Mouse (Mus musculus): ENCODE results near the gene Sema4c. TPM values are rescaled to one million over a fixed set of nuclear protein-coding genes. Genes with fewer than 3 reads are reported as not detected.

Sema4c gene
- polyA plus RNA-seq, 1 experiment from 2014 or later: 3.1 TPM

DNA sequence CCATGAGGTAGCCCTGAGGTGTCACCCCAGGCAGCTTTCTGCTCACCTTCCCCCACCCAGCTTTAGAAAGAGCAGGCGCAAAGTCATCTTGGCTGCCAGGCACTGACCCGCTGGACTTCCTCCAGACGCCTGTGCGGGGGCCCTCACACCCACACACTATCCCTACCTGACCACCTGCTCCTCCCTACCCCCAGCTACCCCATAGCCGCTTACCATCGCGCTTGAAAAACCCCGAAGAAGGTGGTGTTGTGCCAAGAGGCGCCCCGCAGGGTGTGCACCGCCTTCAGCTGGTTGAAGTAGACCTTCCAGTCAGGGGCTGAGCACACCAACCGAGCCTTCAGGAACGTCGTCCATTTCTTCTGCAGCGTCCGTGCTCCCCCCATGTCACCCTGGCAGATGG is 5.6 kb downstream of the Sema4c start:
- H3K36me3 ChIP-seq (replicated peaks; ENCODE audit: control insufficient read depth, insufficient read depth): peaks cover 74% of the 10 kb centered on the region
- no peak overlapping the region for H3K9ac ChIP-seq
- H3K9me3 ChIP-seq (ENCODE audit: control insufficient read depth, low read length): no peaks in the 10 kb centered on the region
- peaks cover 38% of the 10 kb centered on the region for H3K4me1 ChIP-seq (replicated peaks; ENCODE audit: control insufficient read depth, insufficient read depth, low read length)
- DNase-seq (ENCODE audit: low spot score) (no peak), ATAC-seq (ENCODE audit: low FRiP score) (no peak)
- no peak overlapping the region for H3K27ac ChIP-seq
- no peak overlapping the region for H3K4me3 ChIP-seq (replicated peaks; ENCODE audit: low read length)
- 84% methylated on average over 16 of the region's 16 CpGs for WGBS
- no peaks in the 10 kb centered on the region for H3K27me3 ChIP-seq (ENCODE audit: control insufficient read depth, insufficient read depth, low read length)
- H3K4me2 ChIP-seq (replicated peaks): no peak overlapping the region

DNA sequence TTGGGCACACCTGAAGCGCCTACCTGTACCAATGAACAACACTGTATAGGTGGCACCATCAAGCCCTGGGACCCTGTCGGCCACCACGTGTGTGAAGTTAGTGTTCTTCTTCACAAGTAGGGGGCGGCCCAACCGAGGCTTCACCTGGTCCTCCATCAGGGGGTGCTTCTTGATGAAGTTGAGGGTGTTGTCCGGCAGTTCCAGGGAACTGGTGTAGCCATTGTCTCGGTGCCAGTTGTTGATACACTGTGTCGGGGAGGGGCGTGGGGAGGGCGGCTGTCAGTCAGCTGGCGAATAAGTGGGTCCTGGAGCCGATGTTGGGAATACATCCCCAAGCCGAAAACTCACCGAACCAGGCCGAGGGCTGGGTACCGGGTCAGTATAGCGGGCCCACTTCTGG is 6.2 kb downstream of the Sema4c start:
- Histone ChIP-seq H3K27me3 (ENCODE audit: control insufficient read depth, insufficient read depth, low read length) (no peaks in the 10 kb centered on the region), H3K4me1 (replicated peaks; ENCODE audit: control insufficient read depth, insufficient read depth, low read length) (peaks cover 40% of the 10 kb centered on the region), H3K4me3 (replicated peaks; ENCODE audit: low read length) (no peak overlapping the region), H3K9me3 (ENCODE audit: control insufficient read depth, low read length) (no peaks in the 10 kb centered on the region), H3K9ac (no peak overlapping the region), H3K4me2 (replicated peaks) (no peak overlapping the region), H3K27ac (no peak overlapping the region), H3K36me3 (replicated peaks; ENCODE audit: control insufficient read depth, insufficient read depth) (peaks cover 74% of the 10 kb centered on the region)
- WGBS: 91% methylated on average over 17 of the region's 17 CpGs
- no peak for ATAC-seq (ENCODE audit: low FRiP score)
- DNase-seq (ENCODE audit: low spot score): no peak

DNA sequence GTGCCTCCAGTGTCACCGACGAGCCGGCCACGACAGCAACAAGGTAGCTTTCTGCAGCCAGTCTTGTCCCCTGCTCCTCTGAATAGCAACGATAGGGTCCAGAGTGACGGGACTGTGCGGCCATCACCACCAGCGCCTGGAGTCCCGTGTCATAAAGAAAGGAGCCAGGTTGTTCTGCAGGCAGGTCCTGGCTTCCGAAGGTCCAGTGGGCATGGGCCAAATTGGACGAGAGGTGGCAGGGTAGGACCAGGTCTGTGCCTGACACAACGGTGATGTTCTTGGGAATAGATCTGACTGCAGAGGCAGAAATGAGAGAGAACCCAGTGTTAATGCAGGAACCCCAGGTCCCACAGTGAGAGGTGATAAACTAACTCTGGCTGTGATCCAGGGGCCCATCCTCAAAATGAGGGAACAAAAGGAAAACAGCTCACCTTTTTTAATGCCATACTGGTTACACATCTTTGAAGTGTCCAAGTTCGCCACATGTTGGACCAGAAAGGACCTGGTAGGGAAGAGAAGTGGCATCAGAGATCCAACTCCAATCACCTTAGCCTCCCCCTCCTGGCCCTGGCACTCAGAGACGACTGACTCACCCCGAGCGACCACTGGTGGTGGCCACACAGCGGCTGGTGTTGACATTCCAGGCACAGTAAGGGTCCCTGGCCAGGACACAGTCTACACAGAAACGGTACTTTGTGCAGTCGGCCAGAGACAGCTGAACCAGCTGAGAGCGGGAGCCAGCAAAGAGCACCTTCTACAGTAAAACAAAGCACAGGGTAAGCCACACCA is 7.9 kb downstream of the Sema4c start:
- H3K27ac ChIP-seq: no peak overlapping the region
- DNase-seq (ENCODE audit: low spot score) (no peak), ATAC-seq (ENCODE audit: low FRiP score) (no peak)
- WGBS: 79% methylated on average over 20 of the region's 20 CpGs
- H3K9me3 ChIP-seq (ENCODE audit: control insufficient read depth, low read length): no peaks in the 10 kb centered on the region
- H3K36me3 ChIP-seq (replicated peaks; ENCODE audit: control insufficient read depth, insufficient read depth): peaks cover 74% of the 10 kb centered on the region
- H3K27me3 ChIP-seq (ENCODE audit: control insufficient read depth, insufficient read depth, low read length): no peaks in the 10 kb centered on the region
- H3K4me1 ChIP-seq (replicated peaks; ENCODE audit: control insufficient read depth, insufficient read depth, low read length): peaks cover 40% of the 10 kb centered on the region
- H3K9ac ChIP-seq: no peak overlapping the region
- no peak overlapping the region for H3K4me3 ChIP-seq (replicated peaks; ENCODE audit: low read length)
- no peak overlapping the region for H3K4me2 ChIP-seq (replicated peaks)

DNA sequence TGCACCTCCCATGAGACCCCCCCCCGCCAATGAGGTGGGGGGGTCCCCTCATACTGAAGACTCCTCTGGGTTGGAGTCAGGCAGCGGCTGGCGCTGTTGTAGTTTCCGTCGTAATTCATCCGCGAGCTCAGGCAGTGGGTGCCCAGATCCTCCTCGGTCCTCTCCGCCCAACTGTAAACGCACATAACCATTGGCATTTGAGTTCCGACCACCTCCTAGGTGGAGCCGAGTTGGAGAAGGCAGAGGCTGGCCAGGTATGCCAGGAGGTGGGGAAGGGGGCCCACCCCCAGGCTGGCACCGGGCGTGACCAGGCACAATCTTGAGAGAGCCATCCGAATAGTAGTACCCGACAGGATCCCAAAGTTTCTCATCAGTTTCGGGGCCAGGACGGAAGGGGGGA is 8.7 kb downstream of the Sema4c start:
- H3K4me3 ChIP-seq (replicated peaks; ENCODE audit: low read length): no peak overlapping the region
- no peak overlapping the region for H3K27ac ChIP-seq
- DNase-seq (ENCODE audit: low spot score) (no peak), ATAC-seq (ENCODE audit: low FRiP score) (no peak)
- no peak overlapping the region for H3K4me2 ChIP-seq (replicated peaks)
- H3K36me3 ChIP-seq (replicated peaks; ENCODE audit: control insufficient read depth, insufficient read depth): peaks cover 66% of the 10 kb centered on the region
- no peaks in the 10 kb centered on the region for H3K9me3 ChIP-seq (ENCODE audit: control insufficient read depth, low read length)
- no peaks in the 10 kb centered on the region for H3K27me3 ChIP-seq (ENCODE audit: control insufficient read depth, insufficient read depth, low read length)
- peaks cover 33% of the 10 kb centered on the region for H3K4me1 ChIP-seq (replicated peaks; ENCODE audit: control insufficient read depth, insufficient read depth, low read length)
- H3K9ac ChIP-seq: no peak overlapping the region
- 85% methylated on average over 18 of the region's 18 CpGs for WGBS

DNA sequence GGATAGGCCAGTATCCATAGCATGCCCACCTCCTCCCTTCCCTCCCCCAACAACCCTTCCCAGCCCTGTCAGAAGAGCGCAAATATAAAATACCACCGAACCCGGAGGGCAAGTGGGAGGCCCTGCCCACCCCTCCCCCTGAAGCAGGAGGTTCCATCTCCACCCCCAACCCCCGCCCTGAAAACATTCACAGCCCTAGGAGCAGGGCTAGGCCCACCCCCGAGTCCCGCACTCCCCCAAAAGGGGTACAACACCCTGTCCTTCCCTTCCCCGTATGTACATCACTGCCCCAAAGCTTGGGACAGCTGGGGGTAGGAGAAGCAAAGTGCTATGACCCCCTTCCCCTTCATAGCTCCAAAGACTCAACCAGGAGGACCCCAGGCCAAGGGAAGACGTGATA is 9.4 kb downstream of the Sema4c start:
- no peaks in the 10 kb centered on the region for H3K27me3 ChIP-seq (ENCODE audit: control insufficient read depth, insufficient read depth, low read length)
- peak overlapping the region; percentile 39; the same call in 1 of the 2 replicates for H3K9ac ChIP-seq
- H3K4me1 ChIP-seq (replicated peaks; ENCODE audit: control insufficient read depth, insufficient read depth, low read length): peaks cover 27% of the 10 kb centered on the region
- no peak overlapping the region for H3K4me3 ChIP-seq (replicated peaks; ENCODE audit: low read length)
- no peaks in the 10 kb centered on the region for H3K9me3 ChIP-seq (ENCODE audit: control insufficient read depth, low read length)
- no peak overlapping the region for H3K4me2 ChIP-seq (replicated peaks)
- no peak for DNase-seq (ENCODE audit: low spot score)
- ATAC-seq (ENCODE audit: low FRiP score): no peak
- H3K27ac ChIP-seq: no peak overlapping the region
- H3K36me3 ChIP-seq (replicated peaks; ENCODE audit: control insufficient read depth, insufficient read depth): peaks cover 59% of the 10 kb centered on the region
- 55% methylated on average over 8 of the region's 8 CpGs for WGBS

DNA sequence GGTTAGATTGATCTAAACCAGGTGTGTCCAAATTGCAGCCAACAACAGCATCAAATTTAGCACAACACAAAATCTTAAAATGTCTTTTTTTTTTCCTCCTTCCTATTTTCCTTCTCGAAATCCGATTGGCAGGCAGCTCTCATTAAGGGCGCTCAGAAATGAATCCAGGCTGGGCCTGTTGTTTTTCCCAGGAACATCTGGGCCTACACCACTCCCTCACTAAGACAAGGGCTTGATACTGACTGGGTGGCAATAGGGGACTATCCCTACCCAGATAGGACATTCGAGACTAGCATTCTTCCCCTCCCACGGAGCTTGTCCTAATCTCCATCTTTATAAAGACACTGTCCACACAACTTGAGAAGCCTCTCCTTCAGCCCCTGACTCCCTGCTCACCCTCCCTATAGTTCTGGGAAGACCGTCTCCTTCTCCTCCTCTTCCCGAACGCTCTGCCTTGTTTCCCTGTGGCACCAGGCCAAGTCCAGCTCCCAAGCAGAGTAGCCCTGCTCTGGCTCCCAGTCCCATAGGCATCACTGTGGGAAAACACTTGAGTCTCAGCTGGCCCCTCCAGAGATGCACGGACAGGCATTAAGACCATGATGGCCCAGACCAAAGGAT is 10.1 kb downstream of the Sema4c start:
- H3K4me3 ChIP-seq (replicated peaks; ENCODE audit: low read length): no peak overlapping the region
- no peak for ATAC-seq (ENCODE audit: low FRiP score)
- H3K27ac ChIP-seq: peak overlapping the region; percentile 63
- no peaks in the 10 kb centered on the region for H3K27me3 ChIP-seq (ENCODE audit: control insufficient read depth, insufficient read depth, low read length)
- peaks cover 27% of the 10 kb centered on the region for H3K4me1 ChIP-seq (replicated peaks; ENCODE audit: control insufficient read depth, insufficient read depth, low read length)
- peaks cover 52% of the 10 kb centered on the region for H3K36me3 ChIP-seq (replicated peaks; ENCODE audit: control insufficient read depth, insufficient read depth)
- no peak overlapping the region for H3K4me2 ChIP-seq (replicated peaks)
- 35% methylated on average over 9 of the region's 9 CpGs for WGBS
- peak overlapping the region; percentile 21; the same call in 1 of the 2 replicates for H3K9ac ChIP-seq
- peak; percentile 31 for DNase-seq (ENCODE audit: low spot score)
- no peaks in the 10 kb centered on the region for H3K9me3 ChIP-seq (ENCODE audit: control insufficient read depth, low read length)

DNA sequence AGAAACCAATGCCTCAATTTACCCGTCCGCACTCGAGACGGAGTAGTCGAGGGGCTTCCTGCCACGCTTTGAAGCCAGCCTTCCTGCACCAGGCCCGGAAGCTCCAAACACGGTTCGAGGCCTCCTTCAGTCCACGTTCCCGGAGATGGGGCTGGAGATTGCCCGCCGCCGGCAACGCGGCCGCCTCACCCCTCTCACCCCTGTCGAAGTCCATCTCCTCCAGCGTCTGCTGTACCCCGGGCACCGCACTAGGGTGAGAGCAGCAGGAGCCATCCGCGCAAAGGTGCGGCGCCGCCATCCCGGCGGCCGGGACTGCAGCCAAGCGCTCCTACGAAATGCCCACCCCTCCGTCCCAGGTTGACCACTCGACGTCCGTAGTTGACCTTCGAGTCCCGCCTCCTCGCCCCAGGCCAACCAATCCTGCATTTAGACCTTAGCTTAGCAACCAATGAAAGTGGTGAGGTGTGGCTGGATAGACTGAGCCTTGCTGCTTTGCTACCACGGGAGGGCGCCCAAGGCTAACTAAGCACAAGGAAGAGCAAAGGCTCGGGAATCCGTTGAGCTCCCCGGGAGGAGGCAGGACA is 11.2 kb downstream of the Sema4c start, which contains the start of gene Ankrd39:
Ankrd39 (minus strand) TSS at position 558 of the 584 bp plus-strand sequence.
- Histone ChIP-seq H3K4me3 (replicated peaks; ENCODE audit: low read length) (peak within 1 kb of the TSS; percentile 59), H3K27me3 (ENCODE audit: control insufficient read depth, insufficient read depth, low read length) (no peaks in the 10 kb centered on the region), H3K36me3 (replicated peaks; ENCODE audit: control insufficient read depth, insufficient read depth) (peaks cover 48% of the 10 kb centered on the region), H3K9ac (peak within 1 kb of the TSS; percentile 79), H3K27ac (peak within 1 kb of the TSS; percentile 80), H3K9me3 (ENCODE audit: control insufficient read depth, low read length) (no peaks in the 10 kb centered on the region), H3K4me1 (replicated peaks; ENCODE audit: control insufficient read depth, insufficient read depth, low read length) (peaks cover 27% of the 10 kb centered on the region), H3K4me2 (replicated peaks) (peak within 1 kb of the TSS; percentile 77)
- peak; percentile 96 for DNase-seq (ENCODE audit: low spot score)
- WGBS: under 1% methylated on average over 43 of the region's 43 CpGs
- ATAC-seq (ENCODE audit: low FRiP score): peak; percentile 96

DNA sequence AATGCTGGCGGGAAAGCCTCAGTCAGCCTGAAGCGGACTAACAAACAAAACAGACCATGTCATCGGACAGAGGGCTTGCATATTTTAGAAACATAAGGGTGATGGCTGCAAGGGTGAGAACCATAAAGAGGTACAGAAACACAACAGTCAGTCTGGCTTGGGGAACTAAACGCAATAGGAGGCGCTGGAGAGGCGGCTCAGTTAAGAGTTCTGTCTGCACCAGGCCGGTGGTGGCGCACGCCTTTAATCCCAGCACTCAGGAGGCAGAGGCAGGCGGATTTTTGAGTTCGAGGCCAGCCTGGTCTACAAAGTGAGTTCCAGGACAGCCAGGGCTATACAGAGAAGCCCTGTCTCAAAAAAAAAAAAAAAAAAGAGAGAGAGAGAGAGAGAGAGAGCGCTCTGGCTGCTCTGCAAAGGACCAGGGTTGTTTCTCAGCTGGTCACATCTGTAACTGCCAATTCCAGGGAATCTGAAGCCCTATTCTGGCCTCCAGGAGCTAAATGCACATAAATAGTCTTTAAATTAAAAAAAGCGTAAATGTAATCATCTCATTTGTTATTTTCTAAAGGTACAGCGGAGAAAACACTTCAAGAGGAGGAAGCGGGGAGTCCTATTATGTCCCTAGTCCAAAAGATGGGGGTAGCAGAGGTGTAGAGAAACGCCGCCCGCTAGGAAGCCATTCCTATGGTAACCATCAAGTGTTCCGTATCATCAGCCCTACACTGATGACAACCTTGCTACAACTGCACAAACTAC is 12.1 kb downstream of the Sema4c start:
- Histone ChIP-seq H3K4me2 (replicated peaks) (peak overlapping the region; percentile 77), H3K36me3 (replicated peaks; ENCODE audit: control insufficient read depth, insufficient read depth) (peaks cover 48% of the 10 kb centered on the region), H3K27ac (no peak overlapping the region), H3K4me3 (replicated peaks; ENCODE audit: low read length) (peak overlapping the region; percentile 59), H3K4me1 (replicated peaks; ENCODE audit: control insufficient read depth, insufficient read depth, low read length) (peaks cover 27% of the 10 kb centered on the region), H3K9ac (peak overlapping the region; percentile 79; the same call in 1 of the 2 replicates), H3K27me3 (ENCODE audit: control insufficient read depth, insufficient read depth, low read length) (no peaks in the 10 kb centered on the region), H3K9me3 (ENCODE audit: control insufficient read depth, low read length) (no peaks in the 10 kb centered on the region)
- ATAC-seq (ENCODE audit: low FRiP score): no peak
- 62% methylated on average over 18 of the region's 19 CpGs for WGBS
- no peak for DNase-seq (ENCODE audit: low spot score)

DNA sequence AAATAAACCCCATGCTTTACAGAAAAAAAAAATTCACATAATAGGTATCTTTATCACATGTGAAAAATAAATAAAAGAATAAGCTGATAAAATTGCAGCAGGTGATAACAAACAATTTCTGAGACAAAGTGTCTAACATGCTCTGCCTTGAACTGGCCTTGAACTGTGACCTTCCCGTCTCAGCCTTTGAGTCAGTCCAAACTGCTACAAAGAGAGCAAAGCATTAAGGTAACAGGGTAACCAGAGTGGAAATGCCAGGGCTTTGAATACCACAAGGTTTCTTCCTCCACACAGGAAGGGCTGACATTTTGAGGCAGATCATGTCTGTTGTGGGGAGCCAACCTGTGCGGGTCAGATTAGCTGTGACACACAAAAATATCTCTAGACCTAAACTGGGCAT is 12.8 kb downstream of the Sema4c start:
- no peak for DNase-seq (ENCODE audit: low spot score)
- no peak for ATAC-seq (ENCODE audit: low FRiP score)
- Histone ChIP-seq H3K4me2 (replicated peaks) (no peak overlapping the region), H3K36me3 (replicated peaks; ENCODE audit: control insufficient read depth, insufficient read depth) (peaks cover 47% of the 10 kb centered on the region), H3K9ac (no peak overlapping the region), H3K9me3 (ENCODE audit: control insufficient read depth, low read length) (no peaks in the 10 kb centered on the region), H3K27ac (no peak overlapping the region), H3K4me1 (replicated peaks; ENCODE audit: control insufficient read depth, insufficient read depth, low read length) (peaks cover 27% of the 10 kb centered on the region), H3K4me3 (replicated peaks; ENCODE audit: low read length) (no peak overlapping the region), H3K27me3 (ENCODE audit: control insufficient read depth, insufficient read depth, low read length) (no peaks in the 10 kb centered on the region)
- 83% methylated on average over 2 of the region's 2 CpGs for WGBS
